15 mouse cellular contexts compared by ENCODE assay signal in the genomic region with DNA sequence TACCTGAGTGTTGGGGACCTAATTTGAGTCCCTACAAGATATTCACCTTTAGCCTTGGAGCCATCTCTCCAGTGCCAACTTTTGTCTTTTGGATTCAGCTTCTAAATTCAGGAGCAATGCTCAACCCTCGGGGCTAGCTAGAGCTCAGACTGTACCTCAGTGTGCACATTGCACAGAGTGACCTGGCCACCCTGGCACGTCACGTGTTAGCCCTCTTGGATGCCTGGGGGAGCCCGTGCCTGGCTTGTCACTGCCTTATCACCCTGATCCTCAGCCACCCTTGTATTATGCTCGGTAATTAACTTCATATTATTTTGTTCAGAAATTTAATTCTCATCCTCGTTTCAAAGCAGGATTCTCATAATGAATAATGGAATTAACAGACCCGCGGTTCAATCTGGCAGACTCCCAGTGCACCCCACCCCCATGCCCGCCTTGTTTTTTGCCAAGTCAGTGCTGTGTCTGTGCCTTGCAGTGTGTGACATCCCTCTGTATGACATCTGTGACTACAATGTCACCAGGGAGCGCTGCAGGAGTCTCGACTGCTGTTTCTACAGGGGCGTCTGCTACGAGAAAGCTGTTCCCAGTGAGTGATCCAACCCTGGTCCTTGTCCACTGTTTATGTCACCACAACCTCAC. TPM values are rescaled to one million over a fixed set of nuclear protein-coding genes. Genes with fewer than 3 reads are reported as not detected.
DNase-seq lines count a peak whose midpoint lies in the region; ATAC-seq and TF ChIP-seq lines count a peak whose summit lies in the region.
"Had no signal": no experiment of that assay in that cellular context is flagged by ENCODE, and none has a peak within 500 bp of the region (broad histone marks: within the 10 kb centered on the region; RNA-seq: fewer than 3 reads in every experiment).

No protein-coding gene starts in this region.

- no peak overlapping the region for H3K9ac ChIP-seq in heart, postnatal 0 days (replicated peaks; ENCODE audit: low read depth, low read length)
- no peak overlapping the region for H3K9ac ChIP-seq in lung, postnatal 0 days (replicated peaks; ENCODE audit: low read depth)
- H3K9ac ChIP-seq in hindbrain, embryonic 12.5 days = no peak overlapping the region
- no peak overlapping the region for H3K9ac ChIP-seq in midbrain, embryonic 14.5 days (replicated peaks; ENCODE audit: low read length)

- no peak overlapping the region for H3K27ac ChIP-seq in heart, postnatal 0 days (ENCODE audit: low read depth)
- no peak overlapping the region for H3K27ac ChIP-seq in lung, postnatal 0 days (ENCODE audit: low read length)
- H3K27ac ChIP-seq in hindbrain, embryonic 12.5 days = no peak overlapping the region
- H3K27ac ChIP-seq in midbrain, embryonic 14.5 days (replicated peaks; ENCODE audit: low read depth, low read length) = 0 out of 2 replicates have a peak overlapping the region, but pooled peaks have one; percentile 20
- H3K27ac ChIP-seq: left cerebral cortex, adult 2 months had no signal

- peaks cover 20% of the 10 kb centered on the region; the same call in 1 of the 2 replicates for H3K4me1 ChIP-seq in heart, postnatal 0 days (ENCODE audit: control insufficient read depth, insufficient read depth)
- H3K4me1 ChIP-seq in lung, postnatal 0 days (ENCODE audit: insufficient read depth, low read depth, low read length) = peaks cover 4% of the 10 kb centered on the region; the same call in 1 of the 2 replicates
- H3K4me1 ChIP-seq in hindbrain, embryonic 12.5 days = peaks cover 29% of the 10 kb centered on the region
- H3K4me1 ChIP-seq in midbrain, embryonic 14.5 days (ENCODE audit: control insufficient read depth, insufficient read depth, low read length) = peaks cover 25% of the 10 kb centered on the region

- H3K9me3 ChIP-seq in heart, postnatal 0 days (replicated peaks; ENCODE audit: control insufficient read depth, low read length) = no peaks in the 10 kb centered on the region
- H3K9me3 ChIP-seq in lung, postnatal 0 days (ENCODE audit: low read length) = no peaks in the 10 kb centered on the region
- H3K9me3 ChIP-seq in hindbrain, embryonic 12.5 days (replicated peaks) = no peaks in the 10 kb centered on the region
- no peaks in the 10 kb centered on the region for H3K9me3 ChIP-seq in midbrain, embryonic 14.5 days (ENCODE audit: control insufficient read depth, low read length)

- H3K4me2 ChIP-seq in heart, postnatal 0 days (ENCODE audit: low read depth, low read length) = no peak overlapping the region
- no peak overlapping the region for H3K4me2 ChIP-seq in lung, postnatal 0 days (replicated peaks; ENCODE audit: low read depth, low read length)
- no peak overlapping the region for H3K4me2 ChIP-seq in hindbrain, embryonic 12.5 days (replicated peaks)
- H3K4me2 ChIP-seq in midbrain, embryonic 14.5 days (ENCODE audit: low read length) = no peak overlapping the region

- intact Hi-C loops in heart, postnatal 25 days (cut with DNase I) = no loop called here

- no peak for TF ChIP-seq EP300 in heart, postnatal 0 days (IDR thresholded peaks at IDR 0.05; ENCODE audit: low read depth)
- TF ChIP-seq EP300 in lung, postnatal 0 days (IDR thresholded peaks at IDR 0.05) = no peak

- H3K27me3 ChIP-seq in heart, postnatal 0 days (ENCODE audit: control insufficient read depth, insufficient read depth, low read length) = no peaks in the 10 kb centered on the region
- no peaks in the 10 kb centered on the region for H3K27me3 ChIP-seq in lung, postnatal 0 days (replicated peaks; ENCODE audit: insufficient read depth, low read length)
- no peaks in the 10 kb centered on the region for H3K27me3 ChIP-seq in hindbrain, embryonic 12.5 days
- no peaks in the 10 kb centered on the region for H3K27me3 ChIP-seq in midbrain, embryonic 14.5 days (ENCODE audit: control insufficient read depth, insufficient read depth, low read length)

- ATAC-seq in heart, postnatal 0 days (ENCODE audit: insufficient read depth, low read depth) = 0 out of 2 replicates have a peak, but pooled peaks have one; percentile 13
- ATAC-seq in lung, postnatal 0 days = no peak
- ATAC-seq in hindbrain, embryonic 12.5 days (ENCODE audit: low FRiP score) = peak; percentile 70
- ATAC-seq in midbrain, embryonic 14.5 days (ENCODE audit: low FRiP score, low TSS enrichment) = 0 out of 2 replicates have a peak, but pooled peaks have one; percentile 51
- ATAC-seq in activated CD4-positive, CD25-positive, alpha-beta regulatory T cell, adult 4 months = no peak

- DNase-seq in heart, postnatal 0 days (ENCODE audit: low spot score) = no peak
- no peak for DNase-seq in heart, postnatal 25 days (ENCODE audit: low spot score)
- peak; percentile 39 for DNase-seq in lung, postnatal 14 days
- DNase-seq in lung, postnatal 0 days (ENCODE audit: low spot score) = no peak
- DNase-seq in midbrain, embryonic 14.5 days = peak; percentile 53
- DNase-seq: cerebellum, adult 8-10 months; liver; thymus, adult 2 months had no signal

- no peak for TF ChIP-seq CTCF in heart, postnatal 0 days (IDR thresholded peaks at IDR 0.05; ENCODE audit: low read depth)
- TF ChIP-seq CTCF in lung, postnatal 0 days (IDR thresholded peaks at IDR 0.05) = no peak

- H3K4me3 ChIP-seq in heart, postnatal 0 days (ENCODE audit: low read depth, low read length) = no peak overlapping the region
- H3K4me3 ChIP-seq in lung, postnatal 0 days (ENCODE audit: low read depth, low read length) = no peak overlapping the region
- H3K4me3 ChIP-seq in hindbrain, embryonic 12.5 days = no peak overlapping the region
- H3K4me3 ChIP-seq in midbrain, embryonic 14.5 days (replicated peaks; ENCODE audit: low read depth, low read length) = no peak overlapping the region
- H3K4me3 ChIP-seq: left cerebral cortex, adult 2 months had no signal

- 77% methylated on average over 13 of the region's 13 CpGs for WGBS in heart, postnatal 0 days
- 68% methylated on average over 13 of the region's 13 CpGs for WGBS in lung, postnatal 0 days
- 77% methylated on average over 13 of the region's 13 CpGs for WGBS in hindbrain, embryonic 12.5 days
- WGBS in midbrain, embryonic 14.5 days = 58% methylated on average over 13 of the region's 13 CpGs

- no peaks in the 10 kb centered on the region; the same call in 1 of the 2 replicates for H3K36me3 ChIP-seq in heart, postnatal 0 days (replicated peaks; ENCODE audit: control insufficient read depth, insufficient read depth, low read length)
- H3K36me3 ChIP-seq in lung, postnatal 0 days (ENCODE audit: insufficient read depth, low read length) = no peaks in the 10 kb centered on the region
- H3K36me3 ChIP-seq in hindbrain, embryonic 12.5 days = no peaks in the 10 kb centered on the region
- no peaks in the 10 kb centered on the region for H3K36me3 ChIP-seq in midbrain, embryonic 14.5 days (ENCODE audit: control insufficient read depth, insufficient read depth, low read length)

RNA-seq across cellular contexts. Expression of gene Tex29, which starts 3.5 kb away (rescaled TPM):
- total RNA-seq in heart, postnatal 0 days (2014; rRNA removed; ENCODE audit: low replicate concordance) = not detected in 2 replicates
- 0.99 and 1.3 TPM in 2 replicates for polyA plus RNA-seq in heart, postnatal 0 days (2015; fragmentation: Nextera tagmentation; extraction: Ambion mirVana)
- under 1 TPM in 1 of 2 experiments, not detected in 1; 0.95 TPM for total RNA-seq in heart, postnatal 25 days (2021)
- 0.20 TPM in 1 of 2 replicates, not detected in the other for polyA plus RNA-seq in lung, postnatal 0 days (2015; fragmentation: Nextera tagmentation; extraction: Ambion mirVana)
- polyA plus RNA-seq in hindbrain, embryonic 12.5 days (2016; fragmentation: Nextera tagmentation; extraction: Ambion mirVana) = 0.27 TPM in 1 of 2 replicates, not detected in the other
- polyA plus RNA-seq in midbrain, embryonic 14.5 days (2014; fragmentation: Nextera tagmentation; extraction: Ambion mirVana) = not detected in 2 replicates
- not detected for polyA plus RNA-seq in activated CD4-positive, CD25-positive, alpha-beta regulatory T cell, adult 4 months (2017; shearing (Covaris generic))
- total RNA-seq: gastrocnemius, adult 8-10 months; megakaryocyte, adult 5-6 weeks; MEL had no signal
- polyA plus RNA-seq: neural tube, embryonic 11.5 days; thymus, adult 2 months had no signal

Comparison
In these comparisons a context has a peak if more than half of its experiments do, and no peak if none do; other contexts are left out.
1. DNase-seq: peak in lung, postnatal 14 days (single experiment) and midbrain, embryonic 14.5 days (single experiment); none in heart, postnatal 0 days (single experiment), heart, postnatal 25 days (single experiment) and lung, postnatal 0 days (single experiment).
2. ATAC-seq: peak in heart, postnatal 0 days (single experiment), hindbrain, embryonic 12.5 days (single experiment) and midbrain, embryonic 14.5 days (single experiment); none in lung, postnatal 0 days (single experiment) and activated CD4-positive, CD25-positive, alpha-beta regulatory T cell, adult 4 months (single experiment).